Mouse (Mus musculus): ENCODE data around the gene Btg1.

The Btg1 gene

GRCm38 (mm10) chr10:96616709-96617116, at the start of gene Btg1:
Btg1 (plus strand) TSS chr10:96617006.
- DNase-seq (ENCODE audit: low read depth, low spot score) = peak; percentile 99

DNA sequence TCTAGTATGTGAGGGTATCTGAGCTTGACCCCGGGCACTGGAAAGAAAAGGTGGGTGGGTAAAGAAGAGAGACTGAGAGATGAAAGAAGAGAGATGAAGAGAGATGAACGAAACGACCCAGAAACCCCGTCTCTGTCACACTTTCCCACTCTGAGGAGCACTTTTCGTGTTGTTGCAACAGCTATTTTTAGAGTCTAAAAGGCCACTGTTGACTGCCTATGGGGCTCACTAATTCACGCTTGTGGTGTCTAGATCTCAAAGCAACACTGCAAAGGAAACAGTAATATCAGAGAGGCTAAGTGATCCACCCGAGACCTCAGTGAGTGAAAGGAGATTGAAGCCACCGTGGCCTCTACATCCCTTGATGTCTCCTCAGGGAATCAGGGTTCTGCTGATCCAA, 47.3 kb upstream of the Btg1 start:
- no peak for DNase-seq (ENCODE audit: low read depth, low spot score)

- no peak for DNase-seq (ENCODE audit: low read depth, low spot score)
Measured at GRCm38 (mm10) chr10:96571176-96571575, 45.6 kb upstream of the Btg1 start.

- DNase-seq (ENCODE audit: low read depth, low spot score) = no peak
Measured at GRCm38 (mm10) chr10:96574786-96575185, 42.0 kb upstream of the Btg1 start.

- DNase-seq (ENCODE audit: low read depth, low spot score) = no peak
Measured at GRCm38 (mm10) chr10:96575338-96575737, 41.5 kb upstream of the Btg1 start.

DNA sequence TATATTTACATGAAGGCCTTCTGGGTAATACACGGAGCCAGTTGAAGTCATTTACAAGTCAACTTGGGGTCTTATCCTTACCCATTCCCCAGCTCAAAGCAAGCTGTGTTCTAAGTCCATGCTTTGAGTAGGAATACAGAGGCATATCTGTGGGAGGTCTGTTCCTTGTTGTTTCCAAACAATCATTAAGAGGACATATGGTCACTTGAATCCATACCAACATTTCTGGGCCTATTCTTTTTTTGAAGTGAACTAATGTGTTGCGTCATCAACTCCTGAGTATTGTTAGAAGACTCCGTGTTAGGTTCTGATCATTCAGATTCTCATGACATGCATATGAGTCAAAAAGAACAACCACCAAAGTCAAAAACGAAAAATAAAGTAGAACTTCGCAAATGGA, 37.9 kb upstream of the Btg1 start:
- DNase-seq (ENCODE audit: low read depth, low spot score) = no peak

DNA sequence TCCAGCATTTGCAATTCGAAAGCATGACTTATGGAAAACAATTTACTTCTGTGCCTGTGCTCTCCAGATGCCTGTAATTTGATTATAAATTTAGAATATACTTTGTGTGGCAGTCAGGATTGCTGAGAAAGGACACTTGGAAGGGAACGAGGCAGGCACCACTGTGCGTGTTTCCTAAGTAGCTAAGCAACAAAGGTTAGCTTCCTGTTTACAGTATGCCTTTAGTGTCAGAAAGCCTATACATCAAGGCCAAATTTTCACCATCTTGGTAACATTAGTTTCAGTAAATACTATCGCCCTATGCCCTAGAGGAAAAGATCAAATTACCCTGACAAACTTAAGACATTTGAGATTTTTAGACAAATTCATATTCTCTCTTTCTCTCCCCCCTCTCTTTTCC, 37.4 kb upstream of the Btg1 start:
- DNase-seq (ENCODE audit: low read depth, low spot score) = no peak

DNA sequence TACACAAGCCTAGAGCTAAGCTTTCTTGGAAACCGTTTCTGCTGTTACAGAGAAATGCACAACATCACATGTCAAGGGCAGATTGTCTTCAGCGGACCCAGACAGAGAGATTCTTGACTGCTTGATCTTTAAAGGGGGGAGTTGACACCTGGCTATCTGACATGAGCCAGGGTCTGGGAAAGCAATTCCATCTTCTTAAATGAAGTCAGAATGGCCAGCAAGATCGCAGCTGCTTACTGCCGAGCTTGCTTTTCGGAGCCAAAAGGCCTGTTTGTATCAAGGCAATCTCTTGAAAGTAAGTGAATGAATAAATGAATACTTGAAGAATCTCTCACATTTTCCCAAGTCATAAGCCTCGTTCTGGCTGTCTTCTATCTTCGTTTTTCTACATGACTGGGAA, 36.6 kb upstream of the Btg1 start:
- no peak for DNase-seq (ENCODE audit: low read depth, low spot score)

- DNase-seq (ENCODE audit: low read depth, low spot score) = peak; percentile 35
Measured at GRCm38 (mm10) chr10:96581232-96581631, 35.6 kb upstream of the Btg1 start.

GRCm38 (mm10) chr10:96586191-96586880, 30.5 kb upstream of the Btg1 start:
- DNase-seq (ENCODE audit: low read depth, low spot score) = no peak

DNA sequence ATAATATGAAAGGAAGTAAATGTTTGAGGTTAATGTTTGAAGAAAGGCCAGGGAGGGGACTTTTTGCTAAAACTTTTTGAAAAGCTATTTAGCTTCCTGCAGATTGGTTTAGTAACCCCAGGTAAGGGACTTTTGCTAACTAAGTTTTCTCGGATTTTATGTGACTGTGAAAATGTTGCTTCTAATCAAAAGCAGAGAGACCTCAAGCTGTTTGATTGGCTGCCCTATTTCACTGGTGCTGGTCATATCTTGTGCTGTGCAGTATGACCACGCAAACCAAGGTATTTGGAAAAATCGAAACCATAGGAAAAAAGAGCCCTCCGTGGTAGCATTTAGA, 30.0 kb upstream of the Btg1 start:
- peak; percentile 55 for DNase-seq (ENCODE audit: low read depth, low spot score)

DNA sequence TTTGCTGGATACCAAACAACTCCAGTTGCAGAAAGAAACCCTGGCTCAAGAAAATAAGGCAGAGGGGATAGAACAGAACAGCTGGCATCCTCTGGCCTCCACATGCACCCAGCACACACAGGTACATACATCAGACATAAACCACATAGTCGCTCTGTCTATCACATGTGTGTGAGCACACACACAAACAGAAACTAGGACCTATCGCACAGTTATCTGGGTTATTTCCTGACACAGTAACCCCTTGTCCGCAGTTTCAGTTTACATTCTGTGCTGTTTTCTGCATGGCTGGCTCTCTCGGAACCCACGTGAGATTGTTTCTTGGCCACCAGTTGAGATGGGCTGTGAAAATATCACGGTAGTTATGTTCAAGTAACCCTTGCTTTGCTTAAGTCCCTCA, 28.6 kb upstream of the Btg1 start:
- DNase-seq (ENCODE audit: low read depth, low spot score) = no peak

DNA sequence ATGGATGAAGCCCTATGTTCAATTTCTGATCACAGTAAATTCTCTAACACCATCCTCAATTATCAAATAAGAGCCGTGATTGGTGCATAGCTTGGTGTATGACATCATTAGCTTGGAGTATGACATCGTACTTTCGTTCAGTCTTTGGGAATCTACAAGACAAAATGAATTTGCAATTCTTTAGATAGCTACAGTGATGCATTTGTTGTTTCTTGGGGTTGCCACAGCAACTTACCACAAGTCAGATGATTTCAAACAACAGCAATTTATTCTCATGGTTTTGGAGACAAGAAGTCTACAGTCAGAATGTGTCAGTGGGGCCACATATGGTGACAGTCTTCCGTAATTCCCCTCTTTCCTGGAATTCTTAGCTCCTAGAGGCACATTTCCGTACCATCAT, 27.0 kb upstream of the Btg1 start:
- no peak for DNase-seq (ENCODE audit: low read depth, low spot score)

- DNase-seq (ENCODE audit: low read depth, low spot score) = no peak
Measured at GRCm38 (mm10) chr10:96592089-96592488, 24.7 kb upstream of the Btg1 start.

GRCm38 (mm10) chr10:96595435-96596132, 21.2 kb upstream of the Btg1 start:
- DNase-seq (ENCODE audit: low read depth, low spot score) = no peak

DNA sequence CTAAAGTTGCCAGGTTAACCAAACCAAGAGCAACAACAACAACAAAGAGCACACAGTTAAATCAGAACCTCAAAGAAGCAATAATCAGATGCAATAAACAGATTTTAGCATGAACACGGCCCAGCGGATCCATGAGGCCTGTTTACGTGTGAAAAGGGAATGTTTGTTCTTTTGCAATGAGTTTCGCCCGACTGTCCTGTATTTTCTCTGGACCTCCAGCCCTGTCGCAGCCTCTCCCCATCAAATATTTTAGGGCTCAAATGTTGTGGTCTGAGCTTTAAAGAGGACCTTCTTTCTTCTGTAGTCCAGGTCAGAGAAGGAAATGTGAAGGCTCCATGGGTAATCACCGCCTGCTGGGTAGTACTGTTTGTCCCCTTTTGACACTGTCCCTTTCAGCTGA, 20.4 kb upstream of the Btg1 start:
- DNase-seq (ENCODE audit: low read depth, low spot score) = no peak

- no peak for DNase-seq (ENCODE audit: low read depth, low spot score)
Measured at GRCm38 (mm10) chr10:96599641-96600040, 17.2 kb upstream of the Btg1 start.

DNA sequence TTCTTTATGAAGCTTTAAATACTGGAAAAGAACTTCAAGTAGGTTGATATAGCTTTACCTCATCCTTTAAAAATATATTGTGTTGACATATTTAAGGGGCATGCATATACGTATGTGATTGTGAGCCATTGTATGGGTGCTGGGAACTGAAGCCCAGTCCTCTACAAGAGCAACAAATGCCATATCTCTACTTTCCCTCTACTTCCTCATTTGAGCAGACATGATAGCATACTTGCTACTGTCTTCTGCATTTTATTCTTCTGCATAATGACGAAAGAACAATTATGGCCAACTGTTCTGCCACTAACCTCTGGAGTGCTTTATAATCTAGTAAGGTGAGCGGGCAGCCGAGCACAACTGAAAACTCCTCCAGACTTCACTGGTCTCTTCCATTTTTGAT, 15.1 kb upstream of the Btg1 start:
- no peak for DNase-seq (ENCODE audit: low read depth, low spot score)

DNA sequence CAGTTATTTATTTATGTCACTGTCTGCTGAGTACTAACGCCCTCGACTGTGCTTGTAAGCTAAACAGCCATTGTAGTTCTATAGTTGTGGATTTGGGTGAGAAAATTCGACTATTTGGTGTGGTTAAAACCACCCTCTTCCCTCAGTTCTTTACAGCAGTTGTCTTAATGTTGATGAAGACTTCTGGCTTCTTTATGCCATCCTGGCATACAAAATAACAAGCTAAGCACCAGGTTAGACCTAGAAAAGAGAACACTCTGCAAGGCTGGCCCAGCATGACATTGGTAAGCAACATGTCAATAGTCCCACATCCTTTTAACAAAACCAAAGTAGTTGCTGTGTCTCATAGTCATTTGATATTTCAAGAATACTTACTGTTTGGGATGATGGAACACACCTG, 14.5 kb upstream of the Btg1 start:
- DNase-seq (ENCODE audit: low read depth, low spot score) = no peak

DNA sequence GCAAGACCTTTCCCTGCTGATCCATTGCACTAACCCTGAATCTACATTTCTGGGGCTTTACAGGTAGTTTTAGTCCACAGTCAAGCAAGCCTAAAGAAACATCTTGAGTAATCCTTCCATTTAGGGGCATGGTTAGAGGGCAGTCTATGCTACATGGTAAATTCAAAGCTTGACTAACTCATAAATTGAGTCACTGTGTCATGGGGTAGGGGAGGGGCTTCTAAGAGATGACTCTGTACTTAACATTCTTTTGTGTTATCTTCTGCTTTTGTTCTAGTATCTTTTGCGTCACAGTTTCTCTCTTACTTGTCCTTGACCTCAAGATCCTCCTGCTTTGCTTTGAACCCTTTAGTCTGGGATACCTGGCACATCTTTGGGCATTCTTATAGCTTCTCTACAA, 11.6 kb upstream of the Btg1 start:
- no peak for DNase-seq (ENCODE audit: low read depth, low spot score)

DNA sequence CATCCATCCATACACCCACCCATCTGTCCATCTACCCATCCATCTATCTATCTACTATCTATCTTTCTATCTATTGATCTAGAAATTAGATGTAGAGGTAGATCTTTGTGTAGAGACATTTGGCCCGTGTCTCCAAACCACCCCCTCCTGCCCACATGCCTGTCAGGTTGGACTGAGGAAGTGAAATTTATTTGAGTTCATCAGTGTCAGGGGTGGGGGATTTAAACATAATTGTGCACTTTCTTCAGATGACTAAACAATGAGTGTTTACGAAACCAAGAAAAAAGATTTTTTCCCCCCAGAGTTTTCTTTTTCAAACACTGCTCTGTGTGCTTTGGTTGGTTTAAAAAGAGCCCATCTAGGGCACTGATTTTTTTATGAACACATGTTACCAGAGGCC, 10.9 kb upstream of the Btg1 start:
- DNase-seq (ENCODE audit: low read depth, low spot score) = no peak

DNA sequence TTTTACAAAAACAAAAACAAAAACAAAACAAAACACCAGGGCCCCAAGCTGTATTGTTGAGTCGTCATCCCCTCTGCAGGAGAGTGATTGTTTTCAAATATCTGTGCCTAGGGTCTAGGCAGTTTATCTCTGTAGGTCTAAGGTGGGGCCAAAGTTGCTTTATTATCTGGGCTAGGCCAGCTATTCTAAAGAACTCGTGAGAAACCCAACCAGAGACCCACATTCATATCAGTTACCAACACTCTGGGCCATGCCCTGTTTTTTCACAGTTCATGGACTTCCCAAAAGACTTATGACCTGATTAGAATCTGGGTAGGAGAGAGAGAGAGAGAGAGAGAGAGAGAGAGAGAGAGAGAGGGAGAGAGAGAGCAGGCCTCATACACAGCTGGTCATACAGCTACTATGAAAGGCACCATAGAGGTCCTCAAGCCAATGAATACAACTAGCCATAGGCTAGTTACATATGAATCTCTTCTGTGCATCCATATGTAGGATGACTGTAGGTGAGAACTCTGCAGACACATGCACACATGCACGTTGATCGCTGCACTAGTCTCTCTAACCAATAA, 9.1 kb upstream of the Btg1 start:
- DNase-seq (ENCODE audit: low read depth, low spot score) = no peak

Data from forelimb bud, embryonic 11.5 days (tissue).